Mouse (Mus musculus) mouse embryonic stem cell (cell line): ENCODE measurements around the gene Tfdp2.

Experiments
- in situ Hi-C, 2 experiments: fragments of 300-500 bp; cut with MboI; formaldehyde crosslinking; loops; 1 replicate in 1 of 2; 3 replicates in 1 of 2; pipeline ENCODE4 v1.14.3; 2019 to 2020; ENCODE audit warnings: low sequenced_read_pairs in 2 of 2, low pct_unique_long_range_greater_than_20kb in 1 of 2, mixed read lengths in 1 of 2; ENCODE audit not compliant: unreplicated experiment in 1 of 2

The Tfdp2 gene

GRCm38 (mm10) chr9:96219114-96219669, 23.1 kb downstream of the Tfdp2 start:
- in situ Hi-C loops: no loop called here

DNA sequence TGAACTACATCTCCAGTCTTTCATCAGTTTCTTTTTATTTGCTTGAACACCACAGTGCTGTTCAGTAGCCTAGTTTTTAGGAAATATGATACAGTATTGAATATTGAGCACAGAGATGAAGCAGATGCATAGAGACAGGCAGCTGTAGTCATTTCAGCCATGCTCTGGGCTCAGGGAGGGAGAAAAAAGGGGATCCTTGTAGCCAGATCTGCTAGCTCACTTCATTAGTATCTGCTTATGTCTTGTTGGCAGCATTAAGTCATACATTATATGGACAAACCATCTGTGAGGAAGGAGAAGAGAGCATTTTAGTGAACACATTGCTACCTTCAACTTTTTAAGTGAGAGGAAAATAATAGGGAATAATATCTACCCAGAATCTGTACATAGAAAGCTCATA, 24.3 kb downstream of the Tfdp2 start:
- in situ Hi-C loops: no loop called here

- in situ Hi-C loops: no loop called here
Measured at GRCm38 (mm10) chr9:96223302-96223701, 27.2 kb downstream of the Tfdp2 start.

DNA sequence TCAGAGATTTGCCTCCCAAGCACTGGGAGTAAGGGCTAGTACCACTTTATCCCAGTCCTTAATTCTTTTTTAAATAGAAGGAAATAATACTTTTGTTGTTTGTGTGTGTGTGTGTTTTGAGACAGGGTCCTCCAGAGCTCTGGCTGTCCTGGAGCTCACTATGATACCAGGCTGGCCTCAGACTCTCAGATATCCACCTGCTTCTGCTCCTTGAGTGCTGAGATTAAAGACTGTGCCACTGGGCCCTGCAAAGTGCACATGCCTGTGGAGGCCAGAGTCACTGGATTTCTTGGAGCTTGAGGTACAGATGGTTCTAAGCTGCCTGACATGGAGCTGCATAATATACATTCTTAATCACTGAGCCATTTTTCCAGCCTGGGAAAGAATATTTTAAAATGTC, 32.2 kb downstream of the Tfdp2 start:
- in situ Hi-C loops: no loop called here

DNA sequence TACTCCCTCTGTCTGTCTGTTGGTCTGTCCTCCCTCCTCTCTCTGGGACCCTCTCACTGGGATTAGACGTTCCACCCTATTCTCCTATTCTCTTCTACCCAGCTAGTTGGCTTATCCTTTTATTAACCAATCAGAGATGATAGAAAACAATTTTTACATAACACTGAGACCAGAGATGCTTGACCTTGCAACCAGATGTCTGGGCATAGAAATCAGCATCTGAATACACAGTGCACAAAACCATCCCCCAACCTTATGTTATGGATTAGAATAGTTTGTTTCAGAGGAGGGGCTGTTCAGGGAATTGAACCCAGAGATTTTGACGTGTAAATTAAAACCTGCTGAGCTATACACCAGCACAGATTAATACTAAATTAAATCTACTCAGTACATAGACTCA, 34.2 kb downstream of the Tfdp2 start:
- in situ Hi-C loops: no loop called here

DNA sequence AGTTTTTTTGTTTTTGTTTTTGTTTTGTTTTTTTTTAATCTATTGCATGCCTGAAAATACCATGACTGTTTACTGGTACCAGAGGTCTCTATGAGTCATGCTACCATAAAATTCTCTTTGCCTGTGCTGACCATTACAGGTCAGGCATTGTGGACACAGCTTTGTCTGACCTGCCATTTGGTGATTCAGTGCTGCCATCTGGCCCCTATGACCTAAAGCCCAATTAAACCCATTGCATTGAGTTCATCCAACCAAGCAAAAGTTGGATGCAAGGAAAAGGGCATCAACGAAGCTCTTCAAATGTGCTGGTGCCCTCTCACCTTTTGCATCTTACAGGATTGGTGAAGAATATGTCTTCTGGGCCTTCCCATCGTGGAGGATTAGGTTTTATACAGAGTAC, 39.4 kb downstream of the Tfdp2 start:
- in situ Hi-C loops: no loop called here

GRCm38 (mm10) chr9:96237391-96237790, 41.3 kb downstream of the Tfdp2 start:
- in situ Hi-C loops: no loop called here

DNA sequence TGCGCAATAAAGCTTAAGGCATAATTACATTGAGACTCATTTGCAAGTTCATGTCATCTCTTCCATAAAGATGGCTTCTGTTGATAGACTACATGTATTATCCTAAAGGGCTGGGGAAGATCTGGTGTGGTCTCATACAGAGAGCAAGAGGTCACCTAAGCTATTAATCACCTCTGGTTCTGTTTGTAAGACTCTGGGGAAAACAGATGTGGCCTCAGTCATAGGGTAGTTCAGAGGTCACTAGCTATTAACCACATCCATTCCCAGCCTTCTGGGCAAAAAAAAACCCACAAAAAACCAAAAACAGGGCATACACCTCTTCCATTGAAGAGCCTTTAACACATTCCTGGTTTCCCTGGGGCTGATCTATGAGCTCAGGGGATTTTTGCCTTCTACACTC, 42.2 kb downstream of the Tfdp2 start:
- in situ Hi-C loops: no loop called here

DNA sequence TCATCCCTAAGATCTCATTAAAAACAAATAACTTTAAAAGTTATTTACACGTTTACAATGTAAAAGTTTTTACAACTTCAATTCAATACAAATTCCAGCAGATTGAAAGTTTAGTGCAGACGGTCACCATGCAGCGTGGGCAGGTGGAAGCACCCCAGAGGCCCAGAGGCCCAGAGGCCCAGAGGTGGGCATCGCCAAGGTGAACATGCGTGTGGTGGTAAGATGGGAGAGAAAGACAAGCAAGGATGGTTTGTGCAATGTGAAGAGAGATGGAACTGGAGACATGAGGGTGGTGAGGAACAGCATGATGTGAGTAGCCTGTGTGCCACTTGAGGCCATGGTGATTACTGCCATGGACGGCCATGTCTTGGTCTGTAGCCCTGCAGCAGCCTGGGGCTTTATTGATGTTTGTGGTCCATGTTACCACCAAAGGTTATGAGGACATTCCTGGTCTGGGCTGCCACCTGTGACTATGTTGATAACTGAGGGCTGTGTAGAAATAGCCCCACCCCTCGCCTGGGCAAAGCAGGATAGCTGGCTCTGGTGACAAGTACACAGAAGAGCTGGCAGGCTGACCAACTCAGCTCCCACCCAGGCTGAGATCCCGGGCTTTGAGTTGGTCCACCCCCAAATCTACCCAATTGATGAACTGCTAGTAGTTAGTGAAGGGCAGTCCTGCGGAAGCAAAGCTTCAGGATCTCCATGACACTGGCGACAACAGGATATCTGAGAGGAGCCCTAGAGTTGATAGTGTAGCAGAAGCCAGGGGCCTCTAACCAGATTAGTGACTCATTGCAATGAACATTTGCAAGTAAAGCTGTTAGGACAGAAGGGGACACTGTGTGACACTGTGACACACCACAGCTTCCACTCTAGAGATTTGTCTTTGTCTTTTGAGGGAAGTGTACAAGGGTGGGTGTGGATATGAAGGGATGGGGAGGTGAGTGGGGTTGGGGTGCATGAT, 45.3 kb downstream of the Tfdp2 start:
- in situ Hi-C loops: no loop called here

DNA sequence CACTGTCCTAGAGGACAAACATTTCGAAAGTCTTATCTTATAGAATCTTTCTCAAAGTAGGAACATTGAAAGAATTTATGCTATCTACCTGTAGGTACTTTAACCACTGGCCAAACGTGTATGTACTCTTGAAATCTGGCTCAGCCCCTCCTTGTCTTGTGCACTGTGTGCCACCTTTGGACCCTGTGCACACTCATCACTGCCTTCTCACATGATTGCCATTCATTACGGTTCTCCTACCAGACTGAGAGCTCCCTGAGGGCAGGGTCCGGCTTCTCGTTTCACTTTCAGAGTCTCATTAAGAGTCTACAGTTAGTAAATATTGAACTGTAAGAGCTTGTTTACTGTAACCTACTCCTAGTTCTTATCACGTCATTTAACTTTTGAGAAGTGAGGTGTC, 47.8 kb downstream of the Tfdp2 start:
- in situ Hi-C loops: no loop called here

- in situ Hi-C loops: no loop called here
Measured at GRCm38 (mm10) chr9:96254812-96255211, 58.7 kb downstream of the Tfdp2 start.

DNA sequence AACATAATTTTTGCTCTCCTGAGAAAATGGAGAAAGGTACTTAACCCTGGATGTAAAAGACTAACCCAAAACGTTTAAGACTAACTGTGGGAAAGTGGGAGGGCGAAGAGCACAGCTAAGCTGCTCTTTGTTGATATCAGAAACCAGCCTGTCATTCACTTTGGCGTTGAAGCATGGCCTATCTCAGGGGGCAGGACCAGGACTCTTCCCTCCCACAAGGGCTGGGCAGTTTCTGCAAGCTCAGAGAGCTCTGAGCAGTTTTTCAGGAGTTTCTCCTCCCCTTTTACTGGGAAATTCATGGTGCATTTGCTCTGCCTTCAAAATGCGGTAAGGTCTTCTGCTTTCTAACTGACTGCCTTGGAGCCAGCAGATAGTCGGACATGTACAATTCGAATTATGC, 62.4 kb downstream of the Tfdp2 start:
- in situ Hi-C loops: no loop called here

GRCm38 (mm10) chr9:96259017-96259512, 63.0 kb downstream of the Tfdp2 start:
- in situ Hi-C loops: no loop called here

- in situ Hi-C loops: no loop called here
Measured at GRCm38 (mm10) chr9:96259753-96260520, 63.9 kb downstream of the Tfdp2 start.

DNA sequence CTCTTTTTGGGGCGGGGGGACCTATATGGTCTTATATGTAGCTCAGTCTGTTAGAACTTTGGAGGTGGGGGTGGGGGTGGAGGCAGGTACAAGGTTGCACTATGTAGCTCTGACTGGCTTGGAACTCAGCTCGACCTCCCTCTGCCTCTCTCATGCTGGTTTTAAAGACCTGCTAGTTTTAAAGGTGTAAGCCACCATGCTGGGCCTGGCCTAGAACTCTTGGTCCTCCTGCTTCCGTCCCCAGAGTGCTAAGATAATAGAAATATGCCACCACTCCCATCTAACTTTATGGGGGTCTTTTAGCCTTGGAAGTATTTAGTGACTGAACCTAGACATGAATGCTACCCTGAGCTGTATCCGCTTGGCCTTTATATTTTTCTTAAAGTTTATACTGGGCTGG, 65.0 kb downstream of the Tfdp2 start:
- in situ Hi-C loops: no loop called here

- in situ Hi-C loops: no loop called here
Measured at GRCm38 (mm10) chr9:96261980-96262379, 65.9 kb downstream of the Tfdp2 start.

GRCm38 (mm10) chr9:96266793-96267558, 70.9 kb downstream of the Tfdp2 start:
- in situ Hi-C loops: no loop called here

- in situ Hi-C loops: no loop called here
Measured at GRCm38 (mm10) chr9:96267559-96267948, 71.5 kb downstream of the Tfdp2 start.
